Mouse (Mus musculus): ENCODE measurements around the gene Jph4.

DNA sequence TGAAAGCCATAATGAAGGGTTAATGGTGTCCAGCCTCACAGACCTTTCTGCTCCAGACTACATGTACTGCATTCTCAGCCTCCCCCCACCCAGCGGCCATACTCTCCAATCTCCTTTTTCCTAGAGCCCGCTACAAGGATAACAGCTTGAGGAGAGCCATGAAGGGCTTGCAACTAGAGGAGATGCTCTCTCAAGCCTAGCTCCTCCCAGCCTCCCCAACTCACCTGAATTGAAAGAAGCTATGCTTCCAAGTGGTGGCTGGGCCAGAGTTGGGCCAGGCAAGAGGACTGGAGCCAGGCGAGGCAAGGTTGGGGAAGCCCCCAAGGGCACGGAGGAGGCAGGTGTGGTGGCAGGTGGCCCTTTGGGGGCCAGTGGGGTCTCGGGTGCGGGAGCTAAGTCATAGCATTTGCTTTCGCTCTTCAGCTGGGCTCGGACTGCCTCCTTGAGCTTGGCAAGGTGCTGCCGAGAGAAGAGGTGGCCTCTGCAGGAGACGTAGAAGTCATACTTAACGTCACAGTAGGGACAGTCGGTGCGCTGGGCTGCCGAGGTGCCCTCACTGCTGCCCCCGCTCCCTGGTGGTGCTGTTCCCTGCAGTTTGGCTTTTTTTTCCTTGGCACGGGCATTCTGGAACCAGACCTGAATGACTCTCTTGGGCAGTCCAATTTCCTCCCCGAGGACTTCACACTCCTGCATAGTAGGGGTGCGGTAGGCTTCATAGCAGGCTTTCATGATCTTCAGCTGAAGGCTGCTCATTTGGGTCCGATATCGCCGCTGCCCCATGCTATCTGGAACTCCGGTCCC is 53.0 kb downstream of the Jph4 start:
- TF ChIP-seq CTCF (IDR thresholded peaks at IDR 0.05; ENCODE audit: control insufficient read depth, insufficient read depth, insufficient replicate concordance, low read depth, low read length) (no peak), POLR2A (IDR thresholded peaks at IDR 0.05; ENCODE audit: control insufficient read depth, low read depth, low read length) (no peak; the same call in 1 of the 2 replicates)

Data from testis, adult 2 months (tissue).